Mouse (Mus musculus) heart, embryonic 14.5 days (tissue): ENCODE results near the gene Il17re. TPM values are rescaled to one million over a fixed set of nuclear protein-coding genes. Genes with fewer than 3 reads are reported as not detected.
A peak's percentile ranks its signal among the peaks of the same experiment; 100 is the strongest.

Source experiments
- ATAC-seq: fragments of 200-750 bp; cut with Nextera tagmentation; 2 replicates; pipeline ENCODE4 v1.8.0; 2017; ENCODE audit warnings: low read depth, moderate TSS enrichment; ENCODE audit not compliant: insufficient number of reproducible peaks, insufficient read depth, low FRiP score
- H3K27ac ChIP-seq, 2 experiments: fragments of 200-500 bp in 1 of 2; fragments of 300-500 bp in 1 of 2; sonication (generic) in 1 of 2; replicated peaks in 1 of 2; 2 replicates each; pipeline ENCODE4 v1.5.1; 2012 to 2014; ENCODE audit warnings: low read depth in 2 of 2, low read length in 2 of 2, control low read depth in 1 of 2, mild to moderate bottlenecking in 1 of 2, mixed read lengths in 1 of 2; ENCODE audit not compliant: control insufficient read depth in 1 of 2, insufficient read depth in 1 of 2
- H3K27me3 ChIP-seq: fragments of 300-500 bp; sonication (generic); 2 replicates; pipeline ENCODE4 v1.6.1; 2014; ENCODE audit warnings: mild to moderate bottlenecking, low read length, control low read depth; ENCODE audit not compliant: control insufficient read depth, insufficient read depth
- H3K36me3 ChIP-seq: fragments of 300-500 bp; sonication (generic); 2 replicates; pipeline ENCODE4 v1.6.1; 2014; ENCODE audit warnings: mild to moderate bottlenecking, control low read depth, low read length, mixed read lengths; ENCODE audit not compliant: control insufficient read depth, insufficient read depth
- H3K4me1 ChIP-seq, 2 experiments: fragments of 200-500 bp in 1 of 2; fragments of 300-500 bp in 1 of 2; sonication (generic) in 1 of 2; 2 replicates each; pipeline ENCODE4 v1.6.1; 2012 to 2014; ENCODE audit warnings: low read length in 2 of 2, control low read depth in 1 of 2, mixed read lengths in 1 of 2; ENCODE audit not compliant: control insufficient read depth in 2 of 2, insufficient read depth in 2 of 2
- H3K4me2 ChIP-seq: fragments of 300-500 bp; sonication (generic); 2 replicates; pipeline ENCODE4 v1.6.1; 2014; ENCODE audit warnings: mild to moderate bottlenecking, low read length
- H3K4me3 ChIP-seq, 2 experiments: fragments of 200-500 bp in 1 of 2; fragments of 300-500 bp in 1 of 2; sonication (generic) in 1 of 2; 2 replicates each; pipeline ENCODE4 v1.5.1; 2012 to 2014; ENCODE audit warnings: low read length in 2 of 2, mild to moderate bottlenecking in 2 of 2, control low read depth in 1 of 2, low read depth in 1 of 2, moderate library complexity in 1 of 2; ENCODE audit not compliant: control insufficient read depth in 1 of 2, insufficient read depth in 1 of 2
- H3K9ac ChIP-seq: fragments of 300-500 bp; sonication (generic); 2 replicates; pipeline ENCODE4 v1.6.1; 2014; ENCODE audit warnings: mild to moderate bottlenecking, low read length
- H3K9me3 ChIP-seq: fragments of 300-500 bp; sonication (generic); 2 replicates; pipeline ENCODE4 v1.6.1; 2016; ENCODE audit warnings: low read length, control low read depth; ENCODE audit not compliant: control insufficient read depth
- WGBS: fragments of 180-500 bp; shearing (Covaris S2); extraction: QIAGEN DNeasy Blood & Tissue Kit; methylation state at CpG from one replicate; pipeline ENCODE4 v1.1.7; 2014; 5-methylcytosine and 5-hydroxymethylcytosine counted together
- polyA plus RNA-seq: library from polyadenylated mRNA; unstranded; fragments of >200 nt; fragmentation: Nextera tagmentation; extraction: Ambion mirVana; gene quantifications from 2 replicates; pipeline ENCODE4 v1.2.1, GENCODE M21; 2014

Il17re gene
- polyA plus RNA-seq, 1 experiment from 2014 or later: 0.99 TPM

GRCm38 (mm10) chr6:113465602-113466001, 7.3 kb downstream of the Il17re start:
- no peaks in the 10 kb centered on the region for H3K9me3 ChIP-seq
- H3K27me3 ChIP-seq: peaks cover 20% of the 10 kb centered on the region; the same call in 1 of the 2 replicates
- no peak overlapping the region for H3K4me2 ChIP-seq
- no peak overlapping the region for H3K27ac ChIP-seq
- no peak overlapping the region for H3K9ac ChIP-seq
- H3K36me3 ChIP-seq: no peaks in the 10 kb centered on the region
- no peak overlapping the region for H3K4me3 ChIP-seq
- WGBS: 53% methylated on average over 5 of the region's 5 CpGs
- ATAC-seq: no peak
- peaks cover 5 to 7% of the 10 kb centered on the region in 2 experiments; a peak in 1 of 4 replicates for H3K4me1 ChIP-seq

DNA sequence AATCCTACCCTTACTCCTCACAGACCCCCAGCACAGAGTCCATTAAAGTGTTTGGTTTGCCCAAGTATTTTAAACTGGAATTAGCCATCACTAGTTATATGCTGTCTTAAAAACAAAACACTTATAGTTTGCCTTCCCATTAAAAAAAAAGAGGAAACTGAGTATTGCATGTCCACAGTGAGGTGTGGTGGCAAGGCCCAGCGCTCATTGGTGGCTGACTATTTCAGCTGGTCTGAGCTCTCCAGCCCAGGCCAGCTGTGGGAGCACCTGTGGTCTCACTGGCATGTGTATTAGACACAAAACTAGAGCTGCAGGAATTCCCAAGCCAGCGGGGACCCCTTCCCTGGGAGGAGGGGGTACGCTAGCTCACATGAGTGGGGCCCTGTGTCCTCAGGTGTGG, 10.2 kb downstream of the Il17re start:
- H3K4me2 ChIP-seq: no peak overlapping the region

DNA sequence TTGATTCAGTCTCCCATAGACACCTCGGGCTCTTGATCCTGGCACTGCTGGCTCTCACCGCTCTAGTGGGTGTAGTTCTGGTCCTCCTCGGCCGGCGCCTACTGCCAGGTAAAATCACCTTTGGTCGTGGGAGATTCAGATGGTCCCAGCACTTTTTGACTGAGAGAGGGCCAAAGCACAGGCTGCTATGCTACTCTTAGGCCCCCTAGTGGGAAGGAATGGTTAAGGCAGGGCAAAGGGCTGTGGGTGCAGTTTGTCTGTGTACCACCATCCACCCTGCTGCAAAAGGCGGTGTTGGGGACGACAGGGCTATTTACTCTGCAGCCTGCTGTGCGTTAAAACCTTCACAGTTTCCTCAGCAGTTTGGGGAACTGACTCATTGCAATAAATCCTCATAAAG, 10.7 kb downstream of the Il17re start:
- Histone ChIP-seq H3K9me3 (no peaks in the 10 kb centered on the region), H3K9ac (peak overlapping the region; percentile 55), H3K4me3 (peak overlapping the region; percentile 42 to 45), H3K27me3 (peaks cover 21% of the 10 kb centered on the region; the same call in 1 of the 2 replicates), H3K4me1 (peaks cover 16 to 20% of the 10 kb centered on the region in 2 experiments), H3K36me3 (no peaks in the 10 kb centered on the region), H3K4me2 (peak overlapping the region; percentile 76), H3K27ac (no peak overlapping the region)
- no peak for ATAC-seq
- 9% methylated on average over 9 of the region's 9 CpGs for WGBS

More for the DNA sequence above, 10.2 kb downstream of the Il17re start:
- no peak overlapping the region for H3K4me3 ChIP-seq
- H3K9me3 ChIP-seq: no peaks in the 10 kb centered on the region
- H3K4me1 ChIP-seq: peaks cover 16 to 20% of the 10 kb centered on the region in 2 experiments
- H3K27ac ChIP-seq: no peak overlapping the region
- H3K36me3 ChIP-seq: no peaks in the 10 kb centered on the region
- no peak for ATAC-seq
- H3K9ac ChIP-seq: 0 out of 2 replicates have a peak overlapping the region, but pooled peaks have one; percentile 16
- peaks cover 21% of the 10 kb centered on the region; the same call in 1 of the 2 replicates for H3K27me3 ChIP-seq
- WGBS: 57% methylated on average over 3 of the region's 3 CpGs

DNA sequence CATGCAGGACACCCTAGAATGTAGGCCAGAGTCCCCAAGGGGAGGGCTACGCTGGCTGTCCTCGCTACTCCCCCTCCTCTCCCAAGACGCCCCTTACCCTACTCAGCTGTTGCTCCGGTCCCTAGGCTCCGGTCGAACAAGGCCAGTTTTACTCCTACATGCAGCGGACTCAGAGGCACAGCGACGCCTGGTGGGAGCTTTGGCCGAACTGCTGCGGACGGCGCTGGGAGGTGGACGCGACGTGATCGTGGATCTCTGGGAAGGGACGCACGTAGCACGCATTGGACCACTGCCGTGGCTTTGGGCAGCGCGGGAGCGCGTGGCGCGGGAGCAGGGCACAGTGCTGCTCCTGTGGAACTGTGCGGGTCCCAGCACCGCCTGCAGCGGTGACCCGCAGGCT, 11.1 kb downstream of the Il17re start:
- no peaks in the 10 kb centered on the region for H3K9me3 ChIP-seq
- no peaks in the 10 kb centered on the region for H3K36me3 ChIP-seq
- peaks cover 21% of the 10 kb centered on the region; the same call in 1 of the 2 replicates for H3K27me3 ChIP-seq
- WGBS: under 1% methylated on average over 29 of the region's 31 CpGs
- no peak for ATAC-seq
- H3K4me2 ChIP-seq: peak overlapping the region; percentile 76
- peak overlapping the region; percentile 55 for H3K9ac ChIP-seq
- no peak overlapping the region for H3K27ac ChIP-seq
- H3K4me1 ChIP-seq: peaks cover 16 to 20% of the 10 kb centered on the region in 2 experiments
- peak overlapping the region; percentile 42 to 45 for H3K4me3 ChIP-seq

DNA sequence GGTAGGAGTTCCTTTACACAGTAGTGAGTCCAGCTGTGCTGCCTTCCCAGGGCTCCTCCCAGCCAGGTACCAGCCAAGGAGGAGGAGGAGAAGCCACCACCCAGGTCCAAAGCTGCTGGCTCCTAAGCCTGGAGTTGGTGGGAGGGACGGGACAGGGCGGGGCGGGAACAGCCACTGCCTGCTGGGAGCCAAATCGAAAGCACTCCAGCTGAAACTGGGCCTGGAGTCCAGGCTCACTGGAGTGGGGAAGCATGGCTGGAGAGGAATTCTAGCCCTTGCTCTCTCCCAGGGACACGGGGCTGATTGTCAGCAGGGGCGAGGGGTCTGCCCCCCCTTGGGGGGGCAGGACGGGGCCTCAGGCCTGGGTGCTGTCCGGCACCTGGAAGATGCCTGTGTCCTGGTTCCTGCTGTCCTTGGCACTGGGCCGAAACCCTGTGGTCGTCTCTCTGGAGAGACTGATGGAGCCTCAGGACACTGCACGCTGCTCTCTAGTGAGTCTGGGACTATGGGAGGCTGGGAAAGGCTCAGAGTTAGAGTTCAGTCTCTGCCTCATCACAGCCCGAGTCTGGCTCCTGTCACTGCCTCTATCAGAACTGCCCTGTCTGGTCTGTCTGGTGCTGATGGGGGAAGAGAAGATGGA, 13.1 kb downstream of the Il17re start, which contains the start of gene Il17rc:
Gene Il17rc (plus strand): TSS at position 131 of the 640 bp plus-strand sequence.
- 11% methylated on average over 12 of the region's 12 CpGs for WGBS
- Histone ChIP-seq H3K36me3 (no peaks in the 10 kb centered on the region), H3K4me2 (peak within 1 kb of the TSS; percentile 69), H3K9ac (peak within 1 kb of the TSS; percentile 70), H3K27me3 (peaks cover 23% of the 10 kb centered on the region; the same call in 1 of the 2 replicates), H3K4me3 (peak within 1 kb of the TSS; percentile 22 to 40), H3K9me3 (no peaks in the 10 kb centered on the region), H3K27ac (peak within 1 kb of the TSS in 1 of 2 experiments; percentile 35; a peak in 1 of 4 replicates), H3K4me1 (peaks cover 16 to 20% of the 10 kb centered on the region in 2 experiments)
- ATAC-seq: no peak

DNA sequence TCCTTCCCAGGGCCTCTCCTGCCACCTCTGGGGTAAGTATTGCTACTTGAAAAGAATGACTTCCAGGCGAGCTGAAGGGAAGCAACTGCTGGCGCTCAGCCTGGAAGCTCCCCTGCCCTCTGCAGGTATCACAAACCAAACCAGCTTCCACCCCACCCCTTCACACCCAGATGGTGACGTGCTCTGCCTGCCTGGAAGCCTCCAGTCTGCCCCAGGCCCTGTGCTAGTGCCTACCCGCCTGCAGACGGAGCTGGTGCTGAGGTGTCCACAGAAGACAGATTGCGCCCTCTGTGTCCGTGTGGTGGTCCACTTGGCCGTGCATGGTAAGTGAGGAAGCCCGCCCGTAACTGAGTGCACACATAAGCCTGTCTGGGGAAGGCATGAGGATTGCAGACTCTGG, 13.8 kb downstream of the Il17re start:
- peaks cover 24% of the 10 kb centered on the region; the same call in 1 of the 2 replicates for H3K27me3 ChIP-seq
- H3K9ac ChIP-seq: no peak overlapping the region
- no peaks in the 10 kb centered on the region for H3K36me3 ChIP-seq
- H3K4me1 ChIP-seq: peaks cover 16 to 20% of the 10 kb centered on the region in 2 experiments
- H3K9me3 ChIP-seq: no peaks in the 10 kb centered on the region
- H3K27ac ChIP-seq: peak overlapping the region in 1 of 2 experiments; percentile 35; a peak in 1 of 4 replicates
- WGBS: 59% methylated on average over 10 of the region's 10 CpGs
- no peak for ATAC-seq
- H3K4me2 ChIP-seq: peak overlapping the region; percentile 69
- no peak overlapping the region for H3K4me3 ChIP-seq

GRCm38 (mm10) chr6:113473246-113473645, 15.0 kb downstream of the Il17re start:
- Histone ChIP-seq H3K4me1 (peaks cover 16 to 20% of the 10 kb centered on the region in 2 experiments), H3K4me2 (no peak overlapping the region), H3K27me3 (peaks cover 21% of the 10 kb centered on the region; the same call in 1 of the 2 replicates), H3K4me3 (no peak overlapping the region), H3K36me3 (no peaks in the 10 kb centered on the region), H3K27ac (no peak overlapping the region), H3K9me3 (no peaks in the 10 kb centered on the region), H3K9ac (no peak overlapping the region)
- ATAC-seq: no peak
- WGBS: 71% methylated on average over 2 of the region's 2 CpGs
